Mouse (Mus musculus): Measurements from ENCODE around the gene Gm20388.

Gm20388 gene

GRCm38 (mm10) chr8:122198378-122199025, 2287.9 kb downstream of the Gm20388 start:
- DNase-seq (ENCODE audit: low read depth, low spot score) = no peak

DNA sequence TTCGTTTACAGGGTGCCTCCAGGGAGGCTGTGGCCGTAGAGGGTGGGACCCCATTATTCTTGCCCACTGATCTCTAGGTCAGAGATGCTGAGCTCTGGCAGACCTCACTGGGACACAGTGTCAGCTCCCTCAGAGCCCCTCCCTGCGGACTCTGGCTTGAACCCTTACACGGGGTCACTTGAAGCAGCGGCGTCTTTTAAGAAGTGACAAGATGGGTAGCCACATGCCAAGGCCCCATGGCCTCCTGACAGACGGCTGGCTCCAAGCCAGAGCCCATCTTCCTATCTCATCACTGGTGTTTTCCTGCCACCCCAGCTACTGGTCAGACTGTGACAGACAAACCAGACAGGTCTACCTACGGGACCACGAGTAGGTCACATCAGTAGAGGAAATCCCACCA, 2288.6 kb downstream of the Gm20388 start:
- DNase-seq (ENCODE audit: low read depth, low spot score) = no peak

- no peak for DNase-seq (ENCODE audit: low read depth, low spot score)
These were observed 2289.2 kb downstream of the Gm20388 start for GRCm38 (mm10) chr8:122199841-122200240.

DNA sequence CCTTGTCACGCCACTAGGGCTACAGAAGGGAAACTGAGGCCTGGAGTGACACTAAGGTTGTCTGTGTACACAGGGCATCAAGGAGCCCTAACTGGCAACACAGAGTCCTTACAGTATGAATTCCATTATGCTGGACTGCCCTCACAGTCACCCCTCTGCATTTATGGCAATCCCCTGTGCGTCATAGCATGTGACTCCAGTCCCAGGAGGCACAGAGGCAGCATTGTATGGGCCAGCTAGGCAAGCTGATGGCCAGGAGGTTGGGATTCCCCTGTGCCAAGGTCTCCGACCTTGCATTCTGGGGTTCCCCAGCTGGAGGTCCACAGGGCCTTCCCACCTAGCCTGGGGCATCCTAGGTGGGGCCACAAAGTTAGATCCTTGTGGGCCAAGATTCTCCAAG, 2300.9 kb downstream of the Gm20388 start:
- DNase-seq (ENCODE audit: low read depth, low spot score) = no peak

DNA sequence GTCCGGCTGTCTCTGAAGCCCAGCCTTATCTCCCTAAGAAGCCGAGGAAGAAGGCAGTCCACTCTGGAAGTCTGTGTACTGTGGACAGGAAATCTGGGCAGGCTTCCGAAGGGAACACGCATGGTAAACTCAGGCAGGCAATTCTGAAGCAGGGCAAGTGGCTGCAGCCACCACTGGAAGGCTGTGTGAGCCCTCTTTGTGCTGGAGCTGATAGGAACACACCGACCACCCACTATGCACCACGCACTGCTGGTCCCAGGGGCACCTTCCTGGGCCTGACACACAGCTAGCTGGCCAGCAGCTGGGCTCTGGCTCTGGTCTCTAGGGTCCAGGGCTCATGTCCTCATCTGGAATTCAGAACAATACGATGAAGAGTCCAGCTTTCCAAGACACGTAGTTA, 2305.0 kb downstream of the Gm20388 start:
- DNase-seq (ENCODE audit: low read depth, low spot score) = no peak

- DNase-seq (ENCODE audit: low read depth, low spot score) = no peak
These were observed 2305.8 kb downstream of the Gm20388 start for GRCm38 (mm10) chr8:122216433-122216832.

DNA sequence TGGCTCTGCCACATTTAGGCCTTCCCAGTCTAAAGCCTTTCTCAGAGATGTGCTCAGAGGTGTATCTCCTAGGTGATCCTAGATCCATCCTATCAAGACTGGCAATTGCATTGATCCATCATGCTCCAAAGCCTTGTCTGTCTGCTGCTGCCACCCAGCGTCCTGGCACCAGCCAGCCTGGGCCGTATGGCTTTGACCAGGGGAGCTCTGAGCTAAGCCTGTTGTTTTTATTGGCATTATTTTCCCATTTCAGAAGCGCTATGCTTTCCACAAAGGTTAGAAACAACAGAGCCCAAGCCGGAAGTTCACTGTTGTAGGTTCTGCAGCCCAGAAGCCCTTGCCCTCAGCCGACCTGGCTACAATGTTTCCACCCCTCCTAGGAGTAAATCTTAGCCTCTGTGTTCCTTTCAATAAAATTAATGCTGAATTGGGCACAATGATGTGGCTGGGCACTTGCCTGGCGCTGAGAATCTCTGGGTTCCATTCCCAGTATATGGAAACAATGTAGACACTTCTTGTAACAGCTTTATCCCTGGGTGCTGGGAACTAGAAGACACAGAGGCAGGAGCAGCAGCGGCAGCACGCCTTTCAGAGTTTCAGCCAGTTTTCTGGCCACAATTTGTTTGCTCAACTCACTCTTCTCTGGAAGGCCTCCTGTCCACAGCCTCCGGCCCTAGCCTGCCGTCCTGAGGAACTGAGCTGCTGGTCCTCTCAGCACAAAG, 2307.0 kb downstream of the Gm20388 start:
- no peak for DNase-seq (ENCODE audit: low read depth, low spot score)

GRCm38 (mm10) chr8:122223976-122224649, 2313.5 kb downstream of the Gm20388 start:
- no peak for DNase-seq (ENCODE audit: low read depth, low spot score)

DNA sequence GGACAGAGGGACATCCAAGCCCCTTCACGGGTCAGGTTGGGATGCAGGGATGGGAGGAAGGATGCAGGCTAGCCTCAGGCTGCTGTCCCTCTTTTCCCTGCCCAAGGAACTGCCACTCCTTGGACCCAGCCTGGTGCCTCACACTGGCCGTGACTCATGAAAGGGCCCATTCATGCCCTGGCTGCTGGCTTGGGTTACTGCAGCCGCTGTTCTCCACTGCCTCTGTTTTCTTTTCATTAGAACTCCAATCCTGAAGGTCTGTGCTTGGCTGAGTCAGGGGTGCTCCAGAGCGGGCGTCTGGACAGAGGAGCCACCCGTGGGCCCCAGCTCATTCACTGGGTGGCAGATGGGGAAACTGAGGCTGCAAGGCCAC, 2314.0 kb downstream of the Gm20388 start:
- DNase-seq (ENCODE audit: low read depth, low spot score) = no peak

DNA sequence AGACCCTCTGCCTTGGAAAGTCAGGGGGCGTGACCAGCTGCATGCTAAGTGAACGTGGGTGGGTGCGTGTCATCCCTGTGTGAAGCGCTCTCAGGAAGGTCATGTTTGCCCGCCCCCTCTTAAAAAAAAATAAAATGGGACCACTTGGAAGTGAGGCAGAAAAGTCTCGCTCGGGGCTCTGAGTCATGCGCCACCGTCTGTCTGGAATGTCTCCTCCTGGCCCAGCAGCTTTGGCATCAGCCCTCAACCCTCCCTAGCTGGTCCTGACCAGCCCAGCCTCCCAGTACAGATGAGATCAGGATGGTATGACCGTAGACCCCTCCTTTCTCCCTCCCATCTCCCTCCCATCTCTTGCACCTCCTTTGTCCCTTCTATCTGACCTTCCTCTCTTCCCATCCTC, 2314.8 kb downstream of the Gm20388 start:
- DNase-seq (ENCODE audit: low read depth, low spot score) = no peak

DNA sequence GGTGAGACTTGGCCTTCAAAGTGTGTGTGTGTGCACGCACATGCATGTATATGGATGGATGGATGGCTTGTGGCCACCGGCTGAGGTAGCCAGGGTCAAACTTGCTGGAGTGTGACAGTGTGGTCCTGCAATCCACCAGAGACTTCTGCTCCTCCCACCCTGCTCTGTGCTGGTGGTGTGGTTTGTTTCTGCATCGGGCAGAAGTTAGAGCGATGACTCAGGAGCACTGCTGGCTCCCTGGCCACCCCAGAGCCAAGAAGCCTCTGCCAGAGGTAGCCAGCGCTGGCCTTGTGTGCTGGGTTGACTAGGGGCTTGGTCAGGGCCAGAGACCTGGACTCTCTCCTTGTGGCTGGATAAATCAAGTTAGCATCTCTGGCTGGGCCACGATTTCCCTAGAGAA, 2316.7 kb downstream of the Gm20388 start:
- no peak for DNase-seq (ENCODE audit: low read depth, low spot score)

GRCm38 (mm10) chr8:122228792-122229575, 2318.3 kb downstream of the Gm20388 start:
- DNase-seq (ENCODE audit: low read depth, low spot score) = no peak

DNA sequence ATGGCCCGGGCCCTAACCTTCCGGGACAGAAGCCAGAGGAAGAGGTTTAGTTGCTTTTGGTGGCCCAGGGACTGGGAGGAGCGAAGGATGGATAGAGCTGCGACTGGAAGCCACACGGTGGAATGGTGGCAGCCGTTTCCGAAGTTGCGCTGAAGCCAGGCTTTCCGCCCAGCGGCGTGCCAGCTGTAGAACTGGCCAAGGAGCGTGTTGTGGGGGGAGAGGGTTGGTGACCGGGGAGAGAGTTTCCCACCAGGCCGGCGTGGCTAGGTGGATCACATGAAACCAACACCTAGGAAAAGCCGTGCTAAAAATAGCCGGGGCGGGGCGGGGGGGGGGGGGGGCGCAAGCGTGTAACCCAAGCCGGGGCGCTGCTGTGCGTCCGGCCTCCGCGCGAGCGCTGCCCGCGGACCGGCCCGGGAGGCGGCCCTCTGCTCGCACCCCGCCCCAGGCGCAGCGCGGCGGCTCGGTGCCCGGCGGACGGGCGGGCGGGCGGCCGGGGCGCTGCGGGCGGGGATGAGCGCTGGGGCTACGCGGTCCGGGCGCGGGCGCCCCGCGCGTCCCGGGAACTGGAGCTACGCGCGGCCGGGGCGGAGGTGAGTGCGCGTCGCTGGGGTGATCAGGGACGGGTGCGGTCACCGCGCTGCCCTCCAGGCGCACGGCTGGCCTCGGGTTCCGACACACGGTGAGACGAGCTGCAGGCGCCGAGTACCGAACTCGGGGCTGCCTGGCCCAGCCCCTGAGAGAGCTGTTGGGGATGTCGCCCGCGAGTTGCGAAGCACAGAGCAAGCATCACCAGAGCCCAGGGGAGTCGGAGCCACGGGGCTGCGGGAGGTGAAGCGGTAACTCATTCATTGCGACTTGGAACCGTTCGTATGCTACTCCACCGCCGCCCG, 2319.4 kb downstream of the Gm20388 start:
- no peak for DNase-seq (ENCODE audit: low read depth, low spot score)

DNA sequence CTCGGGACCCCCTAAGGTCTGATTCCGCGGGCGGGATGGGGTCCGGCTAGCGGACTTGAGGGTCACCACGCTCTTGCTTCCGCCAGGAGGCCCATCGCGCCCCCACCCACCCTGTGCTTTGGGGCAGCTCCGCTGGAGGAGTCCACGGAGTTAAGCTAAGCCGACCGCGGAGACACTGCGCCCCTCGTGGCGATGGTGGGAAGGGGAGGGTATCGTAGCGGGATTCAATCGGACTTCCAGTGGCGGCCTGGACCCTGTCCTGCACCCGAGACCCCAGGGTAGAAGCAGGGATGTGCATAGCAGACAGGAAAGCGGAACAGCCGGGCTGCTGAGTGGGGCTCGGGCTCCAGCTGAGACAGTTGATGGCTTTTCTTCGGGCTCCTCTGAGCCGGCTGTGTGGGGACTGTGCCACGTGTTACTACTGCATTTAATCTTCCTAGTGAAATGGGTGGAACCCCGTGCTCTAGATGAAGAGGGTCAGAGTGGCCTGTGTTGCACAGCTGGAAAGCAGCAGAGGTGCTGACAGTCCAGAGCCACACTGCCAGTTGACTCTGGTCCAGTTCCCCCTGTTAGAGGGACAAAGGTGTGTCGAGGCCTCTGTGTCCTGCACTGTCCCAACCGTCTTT, 2320.2 kb downstream of the Gm20388 start:
- DNase-seq (ENCODE audit: low read depth, low spot score) = no peak

DNA sequence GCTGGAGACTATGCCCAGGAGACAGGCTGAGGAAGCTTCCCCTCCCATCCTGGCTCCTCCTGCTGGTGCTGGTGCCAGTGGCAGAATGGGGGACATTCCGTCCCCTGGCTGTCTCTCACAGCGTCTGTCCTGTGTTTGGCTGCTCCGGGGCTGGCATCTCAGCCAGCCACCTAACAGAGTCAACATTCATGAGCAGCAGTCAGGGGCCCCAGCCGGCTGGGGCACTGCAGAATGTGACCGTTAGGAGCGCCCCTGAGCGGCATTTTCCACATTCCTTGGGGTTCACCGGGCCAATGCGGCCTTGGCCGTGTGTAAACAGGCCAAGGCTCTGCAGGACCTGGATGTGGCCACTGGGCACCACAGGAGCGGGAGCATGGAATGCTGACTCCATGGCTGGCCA, 2323.4 kb downstream of the Gm20388 start:
- DNase-seq (ENCODE audit: low read depth, low spot score) = no peak

DNA sequence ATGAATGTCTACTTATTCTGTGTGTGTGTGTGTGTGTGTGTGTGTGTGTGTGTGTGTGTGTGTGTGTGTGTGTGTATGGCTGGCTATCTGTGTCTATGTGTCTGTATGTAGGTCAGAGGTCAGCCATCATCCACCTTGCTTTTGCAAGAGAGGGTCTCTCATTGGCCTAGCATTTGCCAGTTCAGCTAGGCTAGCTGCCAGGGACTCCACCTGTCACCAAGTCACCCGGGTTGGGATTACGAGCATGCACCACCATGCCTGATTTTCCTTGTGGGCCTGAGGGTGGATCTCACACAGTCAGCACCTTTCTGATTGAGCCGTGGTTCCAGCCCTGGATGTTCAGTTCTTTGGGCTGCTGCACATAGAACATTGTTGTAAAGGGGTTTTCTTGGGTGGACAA, 2325.9 kb downstream of the Gm20388 start:
- DNase-seq (ENCODE audit: low read depth, low spot score) = no peak

GRCm38 (mm10) chr8:122238225-122238624, 2327.6 kb downstream of the Gm20388 start:
- no peak for DNase-seq (ENCODE audit: low read depth, low spot score)

DNA sequence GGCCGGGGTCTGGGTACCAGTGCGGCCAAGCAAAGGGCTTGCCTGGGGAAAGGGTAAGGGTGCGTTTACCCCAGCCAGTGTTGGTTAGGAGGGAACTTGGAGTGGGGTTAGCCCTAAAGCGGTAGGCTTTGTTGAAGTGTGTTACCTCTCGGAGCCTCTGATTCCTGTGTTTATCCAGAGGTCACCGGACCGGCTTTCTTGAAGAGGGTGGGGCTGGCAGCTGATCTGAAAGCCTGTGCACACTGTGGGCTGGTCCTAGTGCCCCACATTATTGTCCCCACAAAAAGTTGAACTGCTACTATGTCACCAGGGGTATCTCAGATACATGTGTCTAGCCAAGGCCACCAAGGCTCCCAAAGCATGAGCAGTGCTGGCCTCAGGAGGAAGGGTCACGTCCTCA, 2328.1 kb downstream of the Gm20388 start:
- DNase-seq (ENCODE audit: low read depth, low spot score) = no peak

- no peak for DNase-seq (ENCODE audit: low read depth, low spot score)
These were observed 2329.8 kb downstream of the Gm20388 start for GRCm38 (mm10) chr8:122240241-122241026.

GRCm38 (mm10) chr8:122243310-122243709, 2332.7 kb downstream of the Gm20388 start:
- DNase-seq (ENCODE audit: low read depth, low spot score) = no peak

Measured in retina, adult 2 months (tissue).